Mouse (Mus musculus): ENCODE measurements at regions not wholly inside any gene's neighbourhood (a gene's known extent, or its start where the extent isn't known, plus 50 kb on each side); places are given as distances from the start of the nearest gene placed in this dataset.

DNA sequence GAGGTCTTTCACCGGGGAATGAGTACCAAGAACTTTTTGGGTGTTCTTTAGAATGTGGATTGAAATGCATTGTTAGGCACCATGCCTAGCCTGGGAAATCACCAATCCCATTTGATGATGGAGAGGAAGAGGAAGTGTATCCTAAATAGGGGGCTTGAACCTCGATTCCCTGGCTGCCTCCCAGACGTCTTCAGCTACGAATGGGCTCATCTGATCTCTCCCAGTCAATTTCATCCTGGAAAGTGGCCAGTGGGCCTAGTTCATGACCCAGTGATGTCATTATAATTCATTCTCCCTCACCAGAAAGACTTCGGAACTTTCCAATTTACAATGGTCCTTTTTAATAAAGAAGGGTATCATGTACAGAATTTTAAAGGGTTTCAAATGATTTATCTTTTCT is 102.1 kb downstream of the Gm10295 start:
- no peak for TF ChIP-seq CTCF (IDR thresholded peaks at IDR 0.05; ENCODE audit: insufficient read depth, low read depth, low read length)
- no peak for TF ChIP-seq POLR2A (IDR thresholded peaks at IDR 0.05; ENCODE audit: insufficient read depth, low read depth, low read length)
